ENCODE assay signal across 8 mouse cellular contexts in the genomic region with DNA sequence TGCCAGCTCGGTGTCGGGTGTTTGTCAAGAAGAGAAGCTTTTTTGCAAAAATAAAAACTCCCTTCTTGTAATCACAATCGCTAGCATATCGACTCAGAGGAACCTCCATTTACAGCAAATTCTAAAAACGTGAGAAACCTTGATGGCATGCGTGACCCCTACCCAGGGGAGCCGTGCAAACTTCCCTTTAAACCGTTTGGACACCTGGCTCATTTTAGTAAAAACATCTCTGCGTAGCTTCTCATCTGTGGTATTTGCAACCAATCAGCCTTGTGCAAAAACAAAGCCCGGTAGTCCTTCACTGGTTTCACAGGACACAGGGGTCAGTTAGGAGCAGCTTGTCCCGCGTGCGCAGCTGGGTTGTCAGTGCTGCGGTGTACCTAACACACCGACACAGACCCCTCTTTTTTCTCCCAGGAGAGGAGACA. TPM values are rescaled to one million over a fixed set of nuclear protein-coding genes. Genes with fewer than 3 reads are reported as not detected.
A peak's percentile ranks its signal among the peaks of the same experiment; 100 is the strongest.
DNase-seq lines count a peak whose midpoint lies in the region; ATAC-seq and TF ChIP-seq lines count a peak whose summit lies in the region.

No protein-coding gene starts in this region.

- 0 out of 2 replicates have a peak, but pooled peaks cover 7% of the 10 kb centered on the region for H3K27me3 ChIP-seq in lung, postnatal 0 days (replicated peaks; ENCODE audit: insufficient read depth, low read length)
- H3K27me3 ChIP-seq in forebrain, embryonic 10.5 days (ENCODE audit: poor library complexity, severe bottlenecking) = peaks cover 69% of the 10 kb centered on the region
- H3K27me3 ChIP-seq in intestine, embryonic 15.5 days (replicated peaks) = no peaks in the 10 kb centered on the region
- H3K27me3 ChIP-seq in splenic B cell, adult 2 months (ENCODE audit: control insufficient read depth, insufficient read depth, low read length, poor library complexity, severe bottlenecking) = no peaks in the 10 kb centered on the region

- TF ChIP-seq EP300 in lung, postnatal 0 days (IDR thresholded peaks at IDR 0.05) = no peak

- WGBS in lung, postnatal 0 days = 1% methylated on average over 15 of the region's 15 CpGs
- under 1% methylated on average over 15 of the region's 15 CpGs for WGBS in forebrain, embryonic 10.5 days
- 1% methylated on average over 15 of the region's 15 CpGs for WGBS in intestine, embryonic 15.5 days

- no peaks in the 10 kb centered on the region for H3K36me3 ChIP-seq in lung, postnatal 0 days (ENCODE audit: insufficient read depth, low read length)
- no peaks in the 10 kb centered on the region for H3K36me3 ChIP-seq in forebrain, embryonic 10.5 days (replicated peaks)
- 0 out of 2 replicates have a peak, but pooled peaks cover 3% of the 10 kb centered on the region for H3K36me3 ChIP-seq in intestine, embryonic 15.5 days
- no peaks in the 10 kb centered on the region for H3K36me3 ChIP-seq in splenic B cell, adult 2 months (ENCODE audit: control insufficient read depth, insufficient read depth, low read length, poor library complexity, severe bottlenecking)

- no peak for ATAC-seq in lung, postnatal 0 days
- no peak; the same call in 1 of the 2 replicates for ATAC-seq in intestine, embryonic 15.5 days
- peak; percentile 12; the same call in 1 of the 2 replicates for ATAC-seq in megakaryocyte-erythroid progenitor cell, adult 5-6 weeks (replicated peaks; ENCODE audit: low FRiP score, low TSS enrichment, poor library complexity, severe bottlenecking)

- H3K9me3 ChIP-seq in lung, postnatal 0 days (ENCODE audit: low read length) = no peaks in the 10 kb centered on the region
- H3K9me3 ChIP-seq in forebrain, embryonic 10.5 days = no peaks in the 10 kb centered on the region
- H3K9me3 ChIP-seq in intestine, embryonic 15.5 days = no peaks in the 10 kb centered on the region

- H3K27ac ChIP-seq in lung, postnatal 0 days (ENCODE audit: low read length) = no peak overlapping the region
- no peak overlapping the region; the same call in 1 of the 2 replicates for H3K27ac ChIP-seq in forebrain, embryonic 10.5 days
- peak overlapping the region; percentile 86; the same call in 1 of the 2 replicates for H3K27ac ChIP-seq in intestine, embryonic 15.5 days

- no peaks in the 10 kb centered on the region for H3K4me1 ChIP-seq in lung, postnatal 0 days (ENCODE audit: insufficient read depth, low read depth, low read length)
- peaks cover 24% of the 10 kb centered on the region for H3K4me1 ChIP-seq in forebrain, embryonic 10.5 days
- no peaks in the 10 kb centered on the region for H3K4me1 ChIP-seq in intestine, embryonic 15.5 days (replicated peaks)

- H3K9ac ChIP-seq in lung, postnatal 0 days (replicated peaks; ENCODE audit: low read depth) = peak overlapping the region; percentile 43; the same call in 1 of the 2 replicates
- H3K9ac ChIP-seq in intestine, embryonic 15.5 days = peak overlapping the region; percentile 72

- H3K4me2 ChIP-seq in lung, postnatal 0 days (replicated peaks; ENCODE audit: low read depth, low read length) = peak overlapping the region; percentile 96
- peak overlapping the region; percentile 95 for H3K4me2 ChIP-seq in intestine, embryonic 15.5 days (replicated peaks)

- TF ChIP-seq CTCF in lung, postnatal 0 days (IDR thresholded peaks at IDR 0.05) = no peak

- H3K4me3 ChIP-seq in lung, postnatal 0 days (ENCODE audit: low read depth, low read length) = peak overlapping the region; percentile 56
- peak overlapping the region; percentile 74 for H3K4me3 ChIP-seq in forebrain, embryonic 10.5 days
- H3K4me3 ChIP-seq in intestine, embryonic 15.5 days (replicated peaks) = peak overlapping the region; percentile 65

- peak; percentile 13 for DNase-seq in lung, postnatal 0 days (ENCODE audit: low spot score)
- no peak for DNase-seq in lung, postnatal 25 days (ENCODE audit: low spot score)
- peak; percentile 31 for DNase-seq in forebrain, embryonic 10.5 days (ENCODE audit: extremely low spot score, low spot score)
- peak; percentile 60 for DNase-seq in splenic B cell, adult 2 months (ENCODE audit: low read depth, low spot score)
- no peak for DNase-seq in urinary bladder, adult 2 months (ENCODE audit: low spot score)
- DNase-seq in cerebellum, adult 18-20 months = no peak

RNA-seq across cellular contexts. Expression of gene Tifa, which starts 1.5 kb away (rescaled TPM):
- polyA plus RNA-seq in lung, postnatal 0 days (2015; fragmentation: Nextera tagmentation; extraction: Ambion mirVana) = 6.3 and 7.1 TPM in 2 replicates
- 1.8 and 2.4 TPM in 2 replicates for polyA plus RNA-seq in forebrain, embryonic 10.5 days (2016; fragmentation: Nextera tagmentation; extraction: Ambion mirVana)
- polyA plus RNA-seq in intestine, embryonic 15.5 days (2015; fragmentation: Nextera tagmentation; extraction: Ambion mirVana) = 24.1 and 24.7 TPM in 2 replicates
- total RNA-seq in megakaryocyte-erythroid progenitor cell, adult 5-6 weeks (2014; fragmentation: Nextera tagmentation) = 34.5 and 36.0 TPM in 2 replicates
- total RNA-seq in megakaryocyte-erythroid progenitor cell, adult 5-6 weeks (2017) = 32.1 and 34.1 TPM in 2 replicates
- 10.1 and 12.2 TPM in 2 replicates for polyA plus RNA-seq in urinary bladder, adult 2 months (2012; rRNA removed)

RNA-seq across cellular contexts. Expression of gene Alpk1, which starts 10.7 kb away (rescaled TPM):
- polyA plus RNA-seq in lung, postnatal 0 days (2015; fragmentation: Nextera tagmentation; extraction: Ambion mirVana) = 0.76 and 0.82 TPM in 2 replicates
- 0.76 and 0.87 TPM in 2 replicates for polyA plus RNA-seq in forebrain, embryonic 10.5 days (2016; fragmentation: Nextera tagmentation; extraction: Ambion mirVana)
- 2.1 and 2.5 TPM in 2 replicates for polyA plus RNA-seq in intestine, embryonic 15.5 days (2015; fragmentation: Nextera tagmentation; extraction: Ambion mirVana)
- 2.5 and 5.7 TPM in 2 replicates for total RNA-seq in megakaryocyte-erythroid progenitor cell, adult 5-6 weeks (2014; fragmentation: Nextera tagmentation)
- total RNA-seq in megakaryocyte-erythroid progenitor cell, adult 5-6 weeks (2017) = 3.7 and 6.8 TPM in 2 replicates
- 17.8 and 20.4 TPM in 2 replicates for polyA plus RNA-seq in urinary bladder, adult 2 months (2012; rRNA removed)

RNA-seq across cellular contexts. Expression of gene Ap1ar, which starts 46.3 kb away (rescaled TPM):
- 24.7 and 25.7 TPM in 2 replicates for polyA plus RNA-seq in lung, postnatal 0 days (2015; fragmentation: Nextera tagmentation; extraction: Ambion mirVana)
- 53.1 and 57.8 TPM in 2 replicates for polyA plus RNA-seq in forebrain, embryonic 10.5 days (2016; fragmentation: Nextera tagmentation; extraction: Ambion mirVana)
- polyA plus RNA-seq in intestine, embryonic 15.5 days (2015; fragmentation: Nextera tagmentation; extraction: Ambion mirVana) = 97.5 and 105 TPM in 2 replicates
- total RNA-seq in megakaryocyte-erythroid progenitor cell, adult 5-6 weeks (2014; fragmentation: Nextera tagmentation) = 93.2 and 102 TPM in 2 replicates
- total RNA-seq in megakaryocyte-erythroid progenitor cell, adult 5-6 weeks (2017) = 109 and 114 TPM in 2 replicates
- polyA plus RNA-seq in urinary bladder, adult 2 months (2012; rRNA removed) = 28.6 and 37.2 TPM in 2 replicates

Comparison
In these comparisons a context has a peak if more than half of its experiments do, and no peak if none do; other contexts are left out.
1. DNase-seq: peak in lung, postnatal 0 days (single experiment), forebrain, embryonic 10.5 days (single experiment) and splenic B cell, adult 2 months (single experiment); none in lung, postnatal 25 days (single experiment), urinary bladder, adult 2 months (single experiment) and cerebellum, adult 18-20 months (0 of 2).
2. Peak in every context shown above with its lines, with median percentiles within 50 percentile points of each other: H3K4me3 ChIP-seq.